Mouse (Mus musculus): Measurements from ENCODE around the gene Orc6. TPM values are rescaled to one million over a fixed set of nuclear protein-coding genes. Genes with fewer than 3 reads are reported as not detected.
A peak's percentile ranks its signal among the peaks of the same experiment; 100 is the strongest.

Gene Orc6
- 83.1 and 83.4 TPM in 2 replicates for polyA plus RNA-seq (2015; fragmentation: Nextera tagmentation; extraction: Ambion mirVana)

DNA sequence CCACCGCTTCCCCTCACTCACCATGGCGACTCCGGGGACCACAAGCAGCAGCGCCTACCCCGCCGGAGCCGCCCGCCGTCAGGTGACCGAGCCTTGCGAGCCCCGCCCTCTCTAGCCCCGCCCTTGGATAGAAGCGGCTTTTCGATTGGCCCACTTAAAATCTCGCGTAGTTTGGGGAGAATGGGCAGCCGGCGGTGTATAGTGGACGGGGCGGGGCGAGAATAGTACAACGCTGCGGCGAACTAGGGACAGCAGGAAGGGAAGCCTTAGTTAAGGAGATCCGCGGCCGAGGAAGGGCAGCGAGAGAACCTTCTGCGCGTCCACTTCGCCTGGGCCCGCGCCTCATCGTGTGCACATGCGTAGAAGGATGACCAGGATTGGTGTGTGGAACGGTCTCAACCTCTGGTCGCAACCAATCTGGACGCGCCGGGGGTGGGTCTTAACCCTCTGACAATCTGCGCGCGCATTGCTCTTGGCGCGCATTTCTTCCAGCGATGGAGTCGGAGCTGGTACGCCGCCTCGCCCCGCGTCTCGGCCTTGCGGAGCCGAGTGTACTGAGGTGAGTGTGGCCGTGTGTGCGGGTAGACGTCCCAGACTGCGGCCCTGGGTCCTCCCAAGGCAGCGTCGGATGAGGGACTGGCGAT, at the start of gene Orc6, which contains the start of gene Vps35:
Orc6 (plus strand) TSS at position 199 of the 644 bp plus-strand sequence.
Vps35 (minus strand) TSS at position 369 of the 644 bp plus-strand sequence.
- H3K9ac ChIP-seq (replicated peaks; ENCODE audit: low read depth, low read length) = peak within 1 kb of the TSS; percentile 96
- peak within 1 kb of the TSS; percentile 99 for H3K27ac ChIP-seq (ENCODE audit: low read length)
- WGBS = under 1% methylated on average over 63 of the region's 63 CpGs
- ATAC-seq = peak; percentile 98
- H3K36me3 ChIP-seq (ENCODE audit: control insufficient read depth, insufficient read depth) = 0 out of 2 replicates have a peak, but pooled peaks cover under 1% of the 10 kb centered on the region
- peaks cover 23% of the 10 kb centered on the region for H3K4me1 ChIP-seq (replicated peaks; ENCODE audit: control insufficient read depth, insufficient read depth, low read length)
- H3K9me3 ChIP-seq (ENCODE audit: control insufficient read depth, low read length) = no peaks in the 10 kb centered on the region
- H3K4me2 ChIP-seq (ENCODE audit: low read length) = peak within 1 kb of the TSS; percentile 87
- H3K27me3 ChIP-seq (replicated peaks; ENCODE audit: control insufficient read depth, insufficient read depth, low read length) = no peaks in the 10 kb centered on the region
- peak within 1 kb of the TSS; percentile 97 for H3K4me3 ChIP-seq (replicated peaks; ENCODE audit: low read length)

DNA sequence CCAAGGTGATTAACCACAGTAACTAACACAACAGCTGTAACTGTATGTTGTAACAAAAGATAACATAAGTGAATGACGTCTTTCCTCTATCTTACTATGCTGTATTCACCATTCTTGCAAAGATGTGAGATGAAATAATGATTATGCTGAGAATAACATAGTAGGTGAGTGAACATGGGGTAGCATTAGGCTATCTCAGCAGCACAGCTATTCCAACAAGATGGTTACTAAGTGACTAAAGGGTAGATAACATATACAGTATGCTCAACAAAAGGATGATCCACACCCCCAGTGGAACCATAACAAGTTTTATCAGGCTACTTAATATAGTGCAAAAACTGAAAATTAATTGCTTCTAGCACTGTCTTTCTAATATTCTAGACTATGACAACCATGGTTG, 12.6 kb upstream of the Orc6 start:
- H3K27me3 ChIP-seq (replicated peaks; ENCODE audit: control insufficient read depth, insufficient read depth, low read length) = no peaks in the 10 kb centered on the region
- no peak for ATAC-seq
- WGBS = 93% methylated on average over 1 of the region's 1 CpGs
- H3K4me1 ChIP-seq (replicated peaks; ENCODE audit: control insufficient read depth, insufficient read depth, low read length) = no peaks in the 10 kb centered on the region
- H3K4me2 ChIP-seq (ENCODE audit: low read length) = no peak overlapping the region
- no peak overlapping the region for H3K4me3 ChIP-seq (replicated peaks; ENCODE audit: low read length)
- no peaks in the 10 kb centered on the region for H3K9me3 ChIP-seq (ENCODE audit: control insufficient read depth, low read length)
- H3K9ac ChIP-seq (replicated peaks; ENCODE audit: low read depth, low read length) = no peak overlapping the region
- H3K36me3 ChIP-seq (ENCODE audit: control insufficient read depth, insufficient read depth) = peaks cover 34% of the 10 kb centered on the region
- no peak overlapping the region for H3K27ac ChIP-seq (ENCODE audit: low read length)

DNA sequence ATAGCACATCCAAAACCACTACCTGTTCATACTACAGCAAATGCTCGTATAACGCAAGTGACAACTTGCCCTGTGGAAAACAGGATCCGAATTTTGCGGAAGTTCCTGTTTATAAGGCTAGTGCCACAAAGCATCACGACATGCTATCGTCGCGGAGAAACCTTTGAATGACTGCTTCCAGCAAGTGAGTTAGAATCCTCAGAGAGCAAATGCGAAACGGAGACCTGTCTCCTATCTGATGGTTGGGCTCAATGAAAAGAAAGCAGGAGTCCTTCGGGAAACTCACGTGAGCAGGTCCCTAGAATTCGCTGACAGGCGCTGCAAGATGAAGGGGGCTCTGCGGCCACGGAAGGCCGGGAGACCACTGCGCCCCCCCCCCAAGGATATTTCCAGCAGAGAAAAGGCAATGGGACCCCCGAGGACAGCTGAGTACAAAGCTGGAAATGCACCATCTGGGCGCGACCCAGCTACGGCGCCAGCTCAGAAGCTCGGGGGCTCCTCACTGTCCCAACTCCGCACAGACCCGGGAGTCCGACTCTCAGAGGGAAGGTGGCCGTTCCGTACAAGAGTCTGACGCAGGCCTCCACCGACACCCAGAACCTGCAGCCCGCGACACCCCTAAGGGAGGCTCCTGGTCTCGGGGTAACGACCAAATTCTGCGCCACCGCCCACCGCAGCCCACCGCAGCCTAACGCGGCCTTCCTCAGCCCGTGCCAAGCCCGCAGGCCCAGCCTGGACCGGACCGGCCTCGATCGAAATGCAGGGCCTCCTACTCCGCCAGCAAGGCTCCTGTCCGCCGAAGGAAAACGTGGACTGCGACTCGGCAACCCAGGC, 615 bp upstream of the Orc6 start:
- no peak; the same call in none of the 2 replicates for ATAC-seq
- Histone ChIP-seq H3K4me2 (ENCODE audit: low read length) (peak overlapping the region; percentile 71), H3K9ac (replicated peaks; ENCODE audit: low read depth, low read length) (peak overlapping the region; percentile 96), H3K4me1 (replicated peaks; ENCODE audit: control insufficient read depth, insufficient read depth, low read length) (peaks cover 23% of the 10 kb centered on the region), H3K27me3 (replicated peaks; ENCODE audit: control insufficient read depth, insufficient read depth, low read length) (no peaks in the 10 kb centered on the region), H3K36me3 (ENCODE audit: control insufficient read depth, insufficient read depth) (peaks cover 3% of the 10 kb centered on the region; the same call in 1 of the 2 replicates), H3K4me3 (replicated peaks; ENCODE audit: low read length) (peak overlapping the region; percentile 97), H3K9me3 (ENCODE audit: control insufficient read depth, low read length) (no peaks in the 10 kb centered on the region), H3K27ac (ENCODE audit: low read length) (peak overlapping the region; percentile 99)
- under 1% methylated on average over 53 of the region's 53 CpGs for WGBS

DNA sequence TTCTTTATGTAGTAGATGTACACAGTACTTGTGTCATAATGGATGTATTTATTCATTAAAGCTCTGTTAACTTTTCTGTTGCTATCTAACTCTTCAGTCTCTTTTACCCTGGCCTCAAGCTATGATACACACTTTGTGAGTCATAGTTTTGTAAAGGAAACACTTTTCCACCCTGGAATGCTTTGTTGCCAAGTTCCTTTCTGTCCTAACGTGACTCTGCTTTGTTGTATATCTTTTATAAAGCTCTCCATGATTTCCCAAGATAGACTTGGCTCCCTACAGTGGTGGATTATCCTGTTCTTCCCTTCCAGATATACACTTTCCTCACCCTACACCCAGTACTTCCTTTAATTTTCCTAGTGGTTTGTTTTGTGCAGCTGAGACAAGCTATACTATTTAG, 2.5 kb downstream of the Orc6 start:
- H3K9ac ChIP-seq (replicated peaks; ENCODE audit: low read depth, low read length) = no peak overlapping the region
- no peaks in the 10 kb centered on the region for H3K27me3 ChIP-seq (replicated peaks; ENCODE audit: control insufficient read depth, insufficient read depth, low read length)
- no peak for ATAC-seq
- 38% methylated on average over 1 of the region's 1 CpGs for WGBS
- no peaks in the 10 kb centered on the region for H3K9me3 ChIP-seq (ENCODE audit: control insufficient read depth, low read length)
- peaks cover 16% of the 10 kb centered on the region for H3K36me3 ChIP-seq (ENCODE audit: control insufficient read depth, insufficient read depth)
- H3K27ac ChIP-seq (ENCODE audit: low read length) = no peak overlapping the region
- H3K4me1 ChIP-seq (replicated peaks; ENCODE audit: control insufficient read depth, insufficient read depth, low read length) = peaks cover 21% of the 10 kb centered on the region
- H3K4me3 ChIP-seq (replicated peaks; ENCODE audit: low read length) = no peak overlapping the region
- no peak overlapping the region for H3K4me2 ChIP-seq (ENCODE audit: low read length)

DNA sequence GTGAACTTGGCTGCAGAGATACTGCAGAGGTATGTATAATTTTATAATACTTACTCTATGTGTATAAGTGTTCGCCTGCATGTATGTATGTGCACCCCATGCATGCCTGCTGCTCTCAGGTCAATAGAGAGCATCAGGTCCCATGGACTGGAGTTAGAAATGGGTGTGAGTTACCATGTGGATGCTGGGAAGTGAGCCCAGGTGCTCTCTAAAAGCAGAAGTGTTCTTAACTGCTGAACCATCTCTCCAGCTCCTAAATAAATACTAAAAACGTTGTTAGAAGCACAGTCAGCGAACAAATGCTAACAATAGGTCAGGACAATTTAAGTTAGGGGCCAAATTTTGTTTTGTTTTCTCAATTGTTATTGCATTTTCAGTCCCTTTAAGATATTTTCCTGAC, 3.5 kb downstream of the Orc6 start:
- Histone ChIP-seq H3K36me3 (ENCODE audit: control insufficient read depth, insufficient read depth) (peaks cover 20% of the 10 kb centered on the region), H3K4me3 (replicated peaks; ENCODE audit: low read length) (no peak overlapping the region), H3K9ac (replicated peaks; ENCODE audit: low read depth, low read length) (no peak overlapping the region), H3K4me2 (ENCODE audit: low read length) (no peak overlapping the region), H3K9me3 (ENCODE audit: control insufficient read depth, low read length) (no peaks in the 10 kb centered on the region), H3K27ac (ENCODE audit: low read length) (no peak overlapping the region), H3K4me1 (replicated peaks; ENCODE audit: control insufficient read depth, insufficient read depth, low read length) (peaks cover 16% of the 10 kb centered on the region), H3K27me3 (replicated peaks; ENCODE audit: control insufficient read depth, insufficient read depth, low read length) (no peaks in the 10 kb centered on the region)
- 90% methylated on average over 3 of the region's 3 CpGs for WGBS
- no peak for ATAC-seq

DNA sequence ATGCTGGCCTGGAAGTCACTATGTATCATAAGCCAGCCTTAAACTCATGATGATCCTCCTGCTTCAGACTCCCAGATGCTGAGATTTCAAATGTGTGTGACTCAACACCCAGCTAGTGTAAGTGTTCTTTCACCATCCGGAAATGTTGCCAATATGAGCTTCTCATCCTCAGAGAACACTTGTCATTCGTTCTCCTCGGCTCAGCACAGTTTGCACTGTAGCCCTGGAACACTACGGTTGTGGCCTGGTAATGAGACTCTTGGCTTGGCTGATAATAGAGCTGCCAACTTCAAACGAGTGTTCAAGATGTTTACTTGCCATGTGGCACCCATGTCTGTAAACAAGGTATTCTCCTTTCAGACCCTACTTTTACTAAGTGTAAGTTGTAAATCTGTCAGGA, 4.1 kb downstream of the Orc6 start:
- ATAC-seq = no peak
- 80% methylated on average over 5 of the region's 5 CpGs for WGBS
- H3K27me3 ChIP-seq (replicated peaks; ENCODE audit: control insufficient read depth, insufficient read depth, low read length) = no peaks in the 10 kb centered on the region
- peaks cover 15% of the 10 kb centered on the region for H3K4me1 ChIP-seq (replicated peaks; ENCODE audit: control insufficient read depth, insufficient read depth, low read length)
- H3K36me3 ChIP-seq (ENCODE audit: control insufficient read depth, insufficient read depth) = peaks cover 24% of the 10 kb centered on the region
- no peak overlapping the region for H3K4me3 ChIP-seq (replicated peaks; ENCODE audit: low read length)
- H3K9ac ChIP-seq (replicated peaks; ENCODE audit: low read depth, low read length) = no peak overlapping the region
- H3K4me2 ChIP-seq (ENCODE audit: low read length) = no peak overlapping the region
- no peaks in the 10 kb centered on the region for H3K9me3 ChIP-seq (ENCODE audit: control insufficient read depth, low read length)
- no peak overlapping the region for H3K27ac ChIP-seq (ENCODE audit: low read length)

DNA sequence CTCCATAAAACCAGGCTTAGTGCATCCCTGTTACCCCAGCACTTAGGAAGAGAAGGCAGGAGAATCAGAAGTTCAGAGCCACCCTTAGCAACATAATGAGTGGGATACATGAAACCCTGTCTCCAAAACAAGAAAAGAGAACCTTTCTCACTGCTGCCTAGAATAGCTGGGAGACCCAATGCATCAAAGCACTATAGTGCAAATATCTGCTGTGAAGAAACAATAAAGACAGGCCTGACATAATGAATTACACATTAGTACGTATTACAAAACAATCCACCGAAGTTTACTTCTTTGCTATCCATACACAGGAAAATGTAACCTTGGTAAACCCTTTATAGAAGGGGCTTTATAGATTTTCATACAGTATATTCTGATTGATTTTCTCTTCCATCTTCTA, 9.1 kb downstream of the Orc6 start:
- H3K4me1 ChIP-seq (replicated peaks; ENCODE audit: control insufficient read depth, insufficient read depth, low read length) = no peaks in the 10 kb centered on the region
- no peak overlapping the region for H3K27ac ChIP-seq (ENCODE audit: low read length)
- H3K9ac ChIP-seq (replicated peaks; ENCODE audit: low read depth, low read length) = no peak overlapping the region
- no peak overlapping the region for H3K4me2 ChIP-seq (ENCODE audit: low read length)
- peaks cover 26% of the 10 kb centered on the region for H3K36me3 ChIP-seq (ENCODE audit: control insufficient read depth, insufficient read depth)
- no peak for ATAC-seq
- H3K27me3 ChIP-seq (replicated peaks; ENCODE audit: control insufficient read depth, insufficient read depth, low read length) = no peaks in the 10 kb centered on the region
- WGBS = 96% methylated on average over 2 of the region's 2 CpGs
- H3K4me3 ChIP-seq (replicated peaks; ENCODE audit: low read length) = no peak overlapping the region
- no peaks in the 10 kb centered on the region for H3K9me3 ChIP-seq (ENCODE audit: control insufficient read depth, low read length)

DNA sequence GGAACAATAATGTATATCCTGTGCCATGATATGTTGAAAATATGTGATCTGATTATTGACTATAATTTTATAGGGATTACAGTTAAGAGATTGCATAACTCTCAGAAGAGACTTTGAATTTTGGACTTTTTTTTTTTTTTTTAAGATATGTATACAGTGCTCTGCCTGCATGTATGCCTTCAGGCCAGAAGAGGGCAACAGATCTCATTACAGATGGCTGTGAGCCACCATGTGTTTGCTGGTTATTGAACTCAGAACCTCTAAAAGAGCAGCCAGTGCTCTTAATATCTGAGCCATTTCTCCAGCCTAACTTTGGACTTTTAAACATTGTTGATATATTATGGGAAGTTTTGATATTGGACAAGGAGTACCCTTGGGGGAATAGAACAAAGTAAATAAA, 12.3 kb downstream of the Orc6 start:
- no peaks in the 10 kb centered on the region for H3K4me1 ChIP-seq (replicated peaks; ENCODE audit: control insufficient read depth, insufficient read depth, low read length)
- H3K27ac ChIP-seq (ENCODE audit: low read length) = no peak overlapping the region
- H3K36me3 ChIP-seq (ENCODE audit: control insufficient read depth, insufficient read depth) = peaks cover 11% of the 10 kb centered on the region
- no peak overlapping the region for H3K4me2 ChIP-seq (ENCODE audit: low read length)
- no peak overlapping the region for H3K4me3 ChIP-seq (replicated peaks; ENCODE audit: low read length)
- no peaks in the 10 kb centered on the region for H3K9me3 ChIP-seq (ENCODE audit: control insufficient read depth, low read length)
- no peak overlapping the region for H3K9ac ChIP-seq (replicated peaks; ENCODE audit: low read depth, low read length)
- H3K27me3 ChIP-seq (replicated peaks; ENCODE audit: control insufficient read depth, insufficient read depth, low read length) = no peaks in the 10 kb centered on the region
- no peak for ATAC-seq

DNA sequence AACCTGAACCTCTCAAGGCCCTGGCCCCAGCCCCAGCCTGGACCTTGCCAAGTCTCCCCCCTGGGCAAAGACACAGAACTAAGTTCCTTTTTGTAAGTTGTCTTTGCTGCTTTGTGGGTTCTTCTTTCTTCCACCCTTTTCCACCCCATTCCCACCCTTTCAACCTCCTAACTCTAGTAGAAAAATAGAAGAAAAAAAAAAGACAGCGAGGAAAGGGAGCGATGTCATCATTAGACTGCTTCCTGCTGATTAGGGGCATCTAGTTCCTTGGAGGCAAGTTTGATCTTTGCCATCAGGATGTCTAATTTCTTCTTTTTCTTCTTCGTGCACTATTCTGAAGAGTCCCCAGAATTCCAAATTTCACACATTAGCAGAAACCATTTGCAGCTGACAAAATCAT, 13.6 kb downstream of the Orc6 start:
- H3K27me3 ChIP-seq (replicated peaks; ENCODE audit: control insufficient read depth, insufficient read depth, low read length) = no peaks in the 10 kb centered on the region
- no peak overlapping the region for H3K4me2 ChIP-seq (ENCODE audit: low read length)
- no peaks in the 10 kb centered on the region for H3K4me1 ChIP-seq (replicated peaks; ENCODE audit: control insufficient read depth, insufficient read depth, low read length)
- 92% methylated on average over 3 of the region's 3 CpGs for WGBS
- H3K9ac ChIP-seq (replicated peaks; ENCODE audit: low read depth, low read length) = no peak overlapping the region
- no peaks in the 10 kb centered on the region for H3K9me3 ChIP-seq (ENCODE audit: control insufficient read depth, low read length)
- no peak for ATAC-seq
- peaks cover 5% of the 10 kb centered on the region for H3K36me3 ChIP-seq (ENCODE audit: control insufficient read depth, insufficient read depth)
- H3K4me3 ChIP-seq (replicated peaks; ENCODE audit: low read length) = no peak overlapping the region
- H3K27ac ChIP-seq (ENCODE audit: low read length) = no peak overlapping the region
